Mouse (Mus musculus) layer of hippocampus, adult 9-11 months (tissue): ENCODE data around the gene Elovl7.

ENCODE experiments used
- DNase-seq: peaks from one replicate; pipeline ENCODE4 v3.0.0; 2022

Elovl7 gene

DNA sequence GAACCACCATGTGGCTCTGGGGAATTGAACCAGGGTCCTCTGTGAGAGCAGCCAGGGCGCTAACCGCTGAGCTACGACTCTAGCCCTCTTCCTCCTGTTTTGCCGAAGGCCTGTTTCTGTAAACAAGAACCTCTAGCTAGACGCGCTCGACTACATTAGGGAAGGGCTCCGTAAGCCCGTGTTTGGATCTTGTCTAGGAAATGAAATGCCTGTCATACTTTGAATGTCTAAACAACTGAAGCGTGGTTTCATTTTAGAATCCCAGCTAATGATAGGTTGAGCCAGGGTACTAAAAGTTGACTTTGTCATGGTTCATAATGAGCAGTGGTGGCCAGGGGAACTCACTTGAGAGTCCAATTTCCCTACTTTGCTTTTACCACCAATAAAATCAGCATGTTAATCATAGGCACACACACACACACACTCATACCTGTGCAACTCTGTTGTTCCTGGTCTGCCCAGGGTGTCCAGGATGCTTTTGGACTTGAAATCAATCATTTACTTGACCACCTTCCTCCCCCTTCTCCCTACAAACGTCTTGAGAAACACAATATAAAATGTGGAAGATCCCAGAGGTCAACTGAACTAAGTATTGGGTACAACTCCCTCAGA, 31.0 kb downstream of the Elovl7 start:
- no peak for DNase-seq

GRCm38 (mm10) chr13:108251106-108251505, 36.9 kb downstream of the Elovl7 start:
- DNase-seq = no peak

GRCm38 (mm10) chr13:108253977-108254376, 39.8 kb downstream of the Elovl7 start:
- no peak for DNase-seq

DNA sequence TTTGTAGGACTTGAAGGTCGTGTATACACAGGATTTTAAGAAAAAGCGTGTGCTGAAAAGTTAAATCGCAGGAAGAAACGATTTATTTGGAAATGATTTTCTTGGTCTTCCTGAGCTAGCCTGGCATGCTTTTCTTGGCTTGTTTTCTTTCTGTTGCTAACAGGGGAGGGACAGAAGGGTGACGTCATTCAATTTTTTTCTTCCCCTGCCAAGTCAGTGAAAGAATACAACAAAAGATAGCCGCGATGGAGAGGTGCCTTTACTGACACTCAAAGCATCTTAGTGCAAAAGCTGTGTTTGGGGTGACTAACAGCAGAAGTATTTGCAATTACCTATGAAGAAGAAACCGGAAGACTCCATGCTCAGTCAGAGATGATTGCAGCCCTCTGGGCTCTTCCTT, 48.8 kb downstream of the Elovl7 start:
- no peak for DNase-seq

DNA sequence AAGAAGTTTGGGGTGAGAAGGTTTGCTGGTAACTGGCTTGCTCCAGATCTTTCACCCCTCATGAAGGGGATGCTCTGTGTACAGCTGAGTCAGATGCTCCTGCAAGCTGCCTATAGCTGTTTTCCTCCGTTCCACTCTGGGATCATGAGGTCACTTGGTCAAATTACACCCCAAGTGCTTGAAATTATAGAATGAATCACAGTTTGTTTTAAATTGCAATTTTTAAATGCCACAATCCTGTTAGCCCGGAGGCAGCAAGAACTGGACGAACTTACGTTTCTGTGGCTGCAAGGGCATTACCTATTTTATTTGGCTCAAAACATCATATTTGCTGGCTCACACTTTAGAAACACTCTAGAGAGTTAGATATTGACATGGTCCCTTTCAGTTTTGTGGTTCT, 51.2 kb downstream of the Elovl7 start:
- no peak for DNase-seq

DNA sequence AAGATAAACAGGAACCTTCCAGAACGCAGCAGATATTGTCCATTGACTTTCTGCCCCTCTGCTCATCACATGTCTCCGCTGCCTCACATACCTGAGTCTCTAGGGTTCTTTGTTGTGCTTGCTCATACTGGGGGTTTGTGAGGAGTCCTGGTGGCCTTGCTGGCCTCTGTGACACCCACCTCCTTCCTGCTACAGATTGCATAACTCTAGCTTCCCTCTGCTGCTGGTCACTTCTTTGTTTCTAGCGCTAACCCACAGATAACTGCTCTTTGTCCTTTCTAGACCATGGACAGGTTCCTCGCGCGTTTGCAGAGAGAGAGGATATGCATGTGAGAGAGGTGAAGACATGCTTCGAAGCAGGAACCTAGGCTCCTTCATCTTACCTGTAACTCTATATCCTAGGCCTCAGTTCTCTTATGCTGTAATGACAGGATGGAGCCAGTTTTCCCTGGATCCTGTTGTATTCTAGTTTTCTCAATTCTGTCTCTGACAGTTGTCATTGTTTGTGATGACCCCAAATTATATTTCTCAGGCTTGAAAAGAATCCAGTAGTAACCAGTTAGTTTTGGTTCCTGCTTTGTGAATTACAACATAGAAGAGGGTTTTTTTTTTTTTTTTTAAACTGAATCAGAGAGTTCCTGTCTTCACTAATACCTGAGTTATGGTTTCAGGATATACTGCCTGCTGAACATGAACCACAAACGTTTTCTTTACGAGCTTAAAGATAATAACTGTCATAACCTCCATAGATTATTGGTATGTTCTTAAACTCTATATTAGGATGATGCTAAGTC, 53.8 kb downstream of the Elovl7 start:
- DNase-seq = peak; percentile 37

- no peak for DNase-seq
Measured at GRCm38 (mm10) chr13:108271458-108272148, 57.4 kb downstream of the Elovl7 start.

GRCm38 (mm10) chr13:108272332-108272731, 58.1 kb downstream of the Elovl7 start:
- DNase-seq = no peak

DNA sequence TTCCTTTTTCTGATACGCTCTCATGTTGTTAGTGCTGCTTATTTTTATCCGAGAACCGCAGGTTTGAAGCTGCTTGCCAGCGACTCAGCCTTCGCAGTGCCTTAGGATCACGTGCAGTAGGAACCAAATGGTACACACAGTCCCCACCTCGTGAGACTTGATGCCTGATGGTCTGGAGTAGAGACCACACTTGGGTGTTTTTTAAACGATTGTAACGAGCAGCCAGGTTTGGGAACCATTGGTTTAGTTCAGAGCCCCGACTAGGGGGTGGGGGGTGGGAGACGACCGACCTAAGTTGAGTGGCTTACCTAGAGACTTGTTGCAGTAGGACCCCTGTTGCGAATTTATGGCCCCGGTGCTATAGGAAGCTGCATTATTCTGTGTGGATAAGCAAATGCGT, 58.8 kb downstream of the Elovl7 start:
- DNase-seq = no peak

DNA sequence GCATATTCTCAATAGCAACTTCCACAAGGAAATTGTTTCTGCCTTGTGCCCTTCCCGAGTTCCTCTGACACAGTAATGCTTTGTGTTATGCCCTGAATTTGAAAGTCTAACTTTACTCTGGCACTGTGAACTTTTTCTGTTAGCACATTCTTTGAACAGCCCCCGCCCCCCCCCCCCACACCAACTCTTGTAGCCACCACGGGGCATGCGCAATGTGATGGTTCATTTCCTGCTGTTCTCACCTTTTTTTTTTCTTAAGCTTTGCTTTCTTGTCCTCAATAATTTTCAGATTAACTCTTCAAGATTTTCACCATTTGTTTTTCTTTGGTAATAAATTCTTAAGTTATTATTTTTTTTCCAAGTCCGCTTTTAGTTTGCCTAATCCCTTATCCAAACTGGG, 59.3 kb downstream of the Elovl7 start:
- no peak for DNase-seq

- no peak for DNase-seq
Measured at GRCm38 (mm10) chr13:108276561-108276960, 62.4 kb downstream of the Elovl7 start.

- no peak for DNase-seq
Measured at GRCm38 (mm10) chr13:108277320-108277719, 63.1 kb downstream of the Elovl7 start.

- no peak for DNase-seq
Measured at GRCm38 (mm10) chr13:108278592-108278991, 64.4 kb downstream of the Elovl7 start.

DNA sequence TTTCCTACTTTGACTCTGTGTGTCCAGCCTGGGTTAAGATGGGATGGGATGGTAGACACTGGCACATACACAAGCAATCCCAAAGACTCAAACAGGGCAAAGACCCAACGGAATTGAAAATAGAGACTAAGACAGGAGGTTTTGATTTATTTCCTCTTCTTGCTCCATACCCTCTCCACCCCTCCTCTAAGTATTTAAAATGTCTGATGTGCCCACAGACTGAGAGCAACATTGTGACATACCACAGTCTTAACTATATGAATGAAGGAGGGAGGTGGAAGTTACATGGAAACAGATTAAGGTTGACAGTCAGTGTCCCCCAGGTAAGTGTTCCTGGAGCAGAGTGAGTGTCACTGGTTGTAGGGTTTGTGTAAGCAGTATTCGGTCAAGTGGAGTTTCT, 70.1 kb downstream of the Elovl7 start:
- DNase-seq = no peak

DNA sequence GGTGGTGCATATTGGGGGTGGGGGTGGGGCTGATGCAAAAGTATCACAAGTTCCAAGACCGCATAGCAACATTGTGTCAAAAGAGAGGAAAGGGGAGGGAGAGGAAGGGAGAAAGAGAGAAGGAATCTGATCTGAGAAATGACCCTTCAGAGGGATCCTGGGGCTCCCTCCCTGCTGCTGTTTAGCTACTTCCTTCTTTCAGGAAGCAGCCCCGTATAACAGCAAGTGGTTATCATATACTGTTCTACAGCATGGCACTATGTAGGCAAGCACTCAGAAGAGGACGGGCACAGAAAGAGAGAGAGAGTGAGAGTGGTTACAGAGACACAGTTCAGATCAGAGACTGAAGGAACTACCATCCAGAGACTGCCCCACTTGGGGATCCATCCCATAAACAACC, 73.7 kb downstream of the Elovl7 start:
- no peak for DNase-seq

- DNase-seq = no peak
Measured at GRCm38 (mm10) chr13:108289436-108289835, 75.2 kb downstream of the Elovl7 start.

DNA sequence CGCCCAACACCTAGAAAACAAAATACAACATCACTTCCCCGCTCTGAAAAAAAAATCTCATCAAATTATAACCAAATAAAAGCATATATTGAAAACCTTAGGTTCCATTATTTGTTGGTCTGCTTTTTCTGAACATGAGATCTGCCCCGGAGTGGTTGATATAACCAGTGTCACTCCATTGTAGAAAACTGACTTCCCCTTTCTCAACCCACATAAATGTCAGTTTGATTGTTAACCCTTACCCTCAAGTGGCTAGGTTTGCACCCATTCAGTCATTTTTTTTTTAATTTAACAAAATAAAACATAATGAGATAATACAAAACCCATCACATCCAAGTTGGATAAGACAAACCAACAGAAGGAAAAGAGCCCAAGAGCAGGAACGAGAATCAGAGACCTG, 76.1 kb downstream of the Elovl7 start:
- no peak for DNase-seq

- DNase-seq = peak; percentile 20
Measured at GRCm38 (mm10) chr13:108297350-108298093, 83.3 kb downstream of the Elovl7 start.

- DNase-seq = no peak
Measured at GRCm38 (mm10) chr13:108298241-108298640, 84.0 kb downstream of the Elovl7 start.

DNA sequence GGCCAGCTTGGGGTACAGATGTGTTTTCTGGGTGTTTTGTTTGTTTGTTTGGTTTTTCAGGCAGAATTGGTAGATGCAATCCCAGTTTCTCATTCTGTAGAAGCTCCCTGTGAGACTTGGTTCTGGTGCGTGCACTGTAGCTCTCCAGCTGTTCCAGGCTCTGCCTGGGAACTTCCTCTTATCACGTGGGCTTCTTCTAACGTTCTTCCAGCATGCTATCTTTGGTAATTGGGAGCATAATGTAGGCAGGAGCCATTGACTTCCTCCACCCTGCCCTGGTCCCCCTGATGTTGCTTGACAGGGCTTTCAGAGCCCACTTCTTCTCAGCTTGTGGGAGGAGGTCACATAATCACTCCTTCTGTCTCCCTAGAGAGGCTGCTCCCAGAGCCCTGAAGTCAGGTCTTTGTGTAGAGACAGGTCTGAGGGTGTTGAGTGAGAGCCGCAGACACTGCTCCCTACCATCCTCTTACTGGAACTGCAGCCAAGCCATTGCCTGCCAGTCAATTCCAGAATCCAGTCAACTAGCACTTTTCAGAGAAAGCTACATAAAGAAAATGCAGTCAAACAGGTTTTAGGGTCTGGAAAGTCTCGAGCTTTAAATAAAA, 86.2 kb downstream of the Elovl7 start:
- DNase-seq = peak; percentile 31

GRCm38 (mm10) chr13:108301411-108301810, 87.2 kb downstream of the Elovl7 start:
- DNase-seq = peak; percentile 86

DNA sequence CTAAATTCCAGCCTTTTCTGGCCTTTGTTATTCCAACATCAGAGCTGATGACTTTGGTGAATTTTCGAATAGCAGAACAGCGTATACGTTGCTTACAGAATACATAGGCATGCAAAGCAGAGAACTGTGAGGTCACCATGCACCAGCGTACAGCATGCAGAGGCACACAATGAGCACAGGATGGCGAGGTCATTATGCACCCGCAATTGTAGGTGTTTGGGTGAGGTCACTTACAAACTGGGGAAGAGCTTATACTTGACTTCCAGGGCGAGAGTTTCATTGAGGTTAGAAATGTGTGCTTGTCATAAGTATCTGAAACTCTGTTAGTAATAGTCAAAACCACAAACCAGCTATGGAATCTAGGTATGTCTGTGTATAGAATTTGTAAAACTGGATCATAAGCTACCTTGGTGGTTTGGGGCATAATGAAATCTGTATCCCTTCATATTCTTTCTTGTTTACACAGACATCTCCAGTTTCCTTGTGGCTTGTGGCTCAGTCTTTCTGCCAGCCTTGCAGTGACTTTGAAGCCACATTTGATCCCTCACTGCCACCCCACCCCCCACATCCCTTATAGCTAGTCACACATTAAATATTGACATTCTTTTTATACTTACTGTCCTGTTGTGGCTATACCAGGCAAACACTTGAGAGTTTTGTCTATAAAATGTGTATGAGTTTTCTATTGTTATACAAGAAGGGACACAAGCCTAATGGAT, 88.9 kb downstream of the Elovl7 start:
- no peak for DNase-seq
